Mouse (Mus musculus): ENCODE measurements around the gene Smok3c.
"Not testable (repeated sequence)": the region's sequence is repeated elsewhere in the genome, so short reads cannot be mapped to it uniquely, and the experiment has no call there.

Smok3c gene

GRCm38 (mm10) chr5:138052894-138053293, at the start of gene Smok3c:
TSS of gene Smok3c (plus strand) at chr5:138053194.
- DNase-seq (ENCODE audit: low spot score in 2 of 2) = not testable (repeated sequence)

- no peak for DNase-seq (ENCODE audit: low spot score in 2 of 2)
Measured at GRCm38 (mm10) chr5:138009437-138009836, 43.6 kb upstream of the Smok3c start.

- no peak for DNase-seq (ENCODE audit: low spot score in 2 of 2)
Measured at GRCm38 (mm10) chr5:138012382-138012781, 40.6 kb upstream of the Smok3c start.

GRCm38 (mm10) chr5:138016530-138016929, 36.5 kb upstream of the Smok3c start:
- DNase-seq (ENCODE audit: low spot score in 2 of 2) = no peak

GRCm38 (mm10) chr5:138016997-138017396, 36.0 kb upstream of the Smok3c start:
- no peak for DNase-seq (ENCODE audit: low spot score in 2 of 2)

GRCm38 (mm10) chr5:138019577-138019976, 33.4 kb upstream of the Smok3c start:
- not testable (repeated sequence) for DNase-seq (ENCODE audit: low spot score in 2 of 2)

GRCm38 (mm10) chr5:138020961-138021479, 32.0 kb upstream of the Smok3c start, which contains the start of the genes Smok3a and Smok3b:
TSS of gene Smok3a (plus strand) at chr5:138021261.
TSS of gene Smok3b (plus strand) at chr5:138021429.
- DNase-seq (ENCODE audit: low spot score in 2 of 2) = not testable (repeated sequence)

GRCm38 (mm10) chr5:138073803-138074202, 20.8 kb downstream of the Smok3c start:
- DNase-seq (ENCODE audit: low spot score in 2 of 2) = peak in 1 of 2 experiments; percentile 39

GRCm38 (mm10) chr5:138075684-138076083, 22.7 kb downstream of the Smok3c start:
- DNase-seq (ENCODE audit: low spot score in 2 of 2) = no peak

- DNase-seq (ENCODE audit: low spot score in 2 of 2) = peak in 1 of 2 experiments; percentile 21
Measured at GRCm38 (mm10) chr5:138076148-138076547, 23.2 kb downstream of the Smok3c start.

GRCm38 (mm10) chr5:138080456-138080855, 27.5 kb downstream of the Smok3c start:
- no peak for DNase-seq (ENCODE audit: low spot score in 2 of 2)

GRCm38 (mm10) chr5:138081446-138081845, 28.5 kb downstream of the Smok3c start:
- peak in 1 of 2 experiments; percentile 57 for DNase-seq (ENCODE audit: low spot score in 2 of 2)

- no peak for DNase-seq (ENCODE audit: low spot score in 2 of 2)
Measured at GRCm38 (mm10) chr5:138083318-138083900, 30.4 kb downstream of the Smok3c start.

- peak in 1 of 2 experiments; percentile 54 for DNase-seq (ENCODE audit: low spot score in 2 of 2)
Measured at GRCm38 (mm10) chr5:138083936-138084335, 30.9 kb downstream of the Smok3c start.

- DNase-seq (ENCODE audit: low spot score in 2 of 2) = peak in 1 of 2 experiments; percentile 60
Measured at GRCm38 (mm10) chr5:138084507-138084906, 31.5 kb downstream of the Smok3c start.

- DNase-seq (ENCODE audit: low spot score in 2 of 2) = peak; percentile 71 to 85
Measured at GRCm38 (mm10) chr5:138084996-138085395, 32.0 kb downstream of the Smok3c start, which contains the start of gene Zkscan1. TSS of gene Zkscan1 (plus strand) at chr5:138085084.

- DNase-seq (ENCODE audit: low spot score in 2 of 2) = peak in 1 of 2 experiments; percentile 62
Measured at GRCm38 (mm10) chr5:138085421-138085911, 32.5 kb downstream of the Smok3c start.

- no peak for DNase-seq (ENCODE audit: low spot score in 2 of 2)
Measured at GRCm38 (mm10) chr5:138086842-138087241, 33.8 kb downstream of the Smok3c start.

GRCm38 (mm10) chr5:138088366-138088765, 35.4 kb downstream of the Smok3c start:
- DNase-seq (ENCODE audit: low spot score in 2 of 2) = no peak

GRCm38 (mm10) chr5:138089108-138089551, 36.1 kb downstream of the Smok3c start:
- DNase-seq (ENCODE audit: low spot score in 2 of 2) = no peak

GRCm38 (mm10) chr5:138090271-138090670, 37.3 kb downstream of the Smok3c start:
- no peak for DNase-seq (ENCODE audit: low spot score in 2 of 2)

GRCm38 (mm10) chr5:138090737-138091136, 37.7 kb downstream of the Smok3c start:
- no peak for DNase-seq (ENCODE audit: low spot score in 2 of 2)

- no peak for DNase-seq (ENCODE audit: low spot score in 2 of 2)
Measured at GRCm38 (mm10) chr5:138092771-138093170, 39.8 kb downstream of the Smok3c start.
